Mouse (Mus musculus): ENCODE data around the gene Gpn2. TPM values are rescaled to one million over a fixed set of nuclear protein-coding genes. Genes with fewer than 3 reads are reported as not detected.

The Gpn2 gene
- polyA plus RNA-seq, 1 experiment from 2014 or later, result 16.1 TPM

- WGBS, result 59% methylated on average over 9 of the region's 9 CpGs
- TF ChIP-seq CTCF (IDR thresholded peaks at IDR 0.05; ENCODE audit: low read depth), result no peak
- ATAC-seq, result no peak
Measured at GRCm38 (mm10) chr4:133605330-133605729, 21.2 kb downstream of the Gpn2 start.

GRCm38 (mm10) chr4:133607284-133607683 is 23.1 kb downstream of the Gpn2 start:
- peak; percentile 61 for ATAC-seq
- Histone ChIP-seq H3K36me3 (ENCODE audit: control insufficient read depth, insufficient read depth) (peaks cover 34% of the 10 kb centered on the region; the same call in 1 of the 2 replicates), H3K9ac (ENCODE audit: low read depth, low read length) (peak overlapping the region; percentile 22; the same call in 1 of the 2 replicates), H3K4me3 (ENCODE audit: low read depth, low read length) (no peak overlapping the region), H3K4me1 (replicated peaks; ENCODE audit: control insufficient read depth, insufficient read depth, low read length) (no peaks in the 10 kb centered on the region), H3K27me3 (replicated peaks; ENCODE audit: control insufficient read depth, insufficient read depth, low read length) (no peaks in the 10 kb centered on the region), H3K4me2 (replicated peaks; ENCODE audit: low read depth) (no peak overlapping the region), H3K9me3 (ENCODE audit: control insufficient read depth) (no peaks in the 10 kb centered on the region), H3K27ac (ENCODE audit: low read depth, low read length) (no peak overlapping the region)
- 49% methylated on average over 10 of the region's 10 CpGs for WGBS
- no peak for TF ChIP-seq CTCF (IDR thresholded peaks at IDR 0.05; ENCODE audit: low read depth)

More at GRCm38 (mm10) chr4:133605330-133605729, 21.2 kb downstream of the Gpn2 start:
- H3K4me2 ChIP-seq (replicated peaks; ENCODE audit: low read depth), result no peak overlapping the region
- no peak overlapping the region for H3K27ac ChIP-seq (ENCODE audit: low read depth, low read length)
- no peaks in the 10 kb centered on the region for H3K4me1 ChIP-seq (replicated peaks; ENCODE audit: control insufficient read depth, insufficient read depth, low read length)
- no peak overlapping the region for H3K4me3 ChIP-seq (ENCODE audit: low read depth, low read length)
- H3K9ac ChIP-seq (ENCODE audit: low read depth, low read length), result no peak overlapping the region
- peaks cover 27% of the 10 kb centered on the region; the same call in 1 of the 2 replicates for H3K36me3 ChIP-seq (ENCODE audit: control insufficient read depth, insufficient read depth)
- H3K27me3 ChIP-seq (replicated peaks; ENCODE audit: control insufficient read depth, insufficient read depth, low read length), result no peaks in the 10 kb centered on the region
- no peaks in the 10 kb centered on the region for H3K9me3 ChIP-seq (ENCODE audit: control insufficient read depth)

GRCm38 (mm10) chr4:133609719-133610118 is 25.6 kb downstream of the Gpn2 start:
- 12% methylated on average over 6 of the region's 6 CpGs for WGBS
- Histone ChIP-seq H3K27ac (ENCODE audit: low read depth, low read length) (no peak overlapping the region), H3K4me3 (ENCODE audit: low read depth, low read length) (no peak overlapping the region)

DNA sequence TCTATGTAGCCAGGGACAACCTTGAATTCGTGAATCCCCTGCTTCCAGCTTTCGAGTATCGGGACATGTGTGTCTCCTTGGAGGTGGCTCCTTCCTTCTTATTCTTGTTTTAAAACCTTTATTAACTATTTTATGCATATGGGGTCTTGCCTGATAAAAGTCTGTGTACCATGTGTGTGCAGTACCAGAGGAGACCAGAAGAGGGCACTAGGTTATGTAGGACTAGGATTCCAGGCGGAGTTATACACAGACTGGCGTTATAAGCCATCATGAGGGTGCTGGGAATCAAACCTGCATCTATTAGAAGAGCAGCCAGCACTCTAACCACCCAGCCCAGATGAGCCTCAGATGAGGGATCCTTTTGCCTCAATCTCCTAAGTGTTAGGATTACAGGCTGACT is 27.7 kb downstream of the Gpn2 start:
- H3K36me3 ChIP-seq (ENCODE audit: control insufficient read depth, insufficient read depth), result peaks cover 37% of the 10 kb centered on the region; the same call in 1 of the 2 replicates
- ATAC-seq, result no peak
- H3K4me2 ChIP-seq (replicated peaks; ENCODE audit: low read depth), result no peak overlapping the region
- no peak overlapping the region for H3K9ac ChIP-seq (ENCODE audit: low read depth, low read length)
- no peak overlapping the region for H3K4me3 ChIP-seq (ENCODE audit: low read depth, low read length)
- no peaks in the 10 kb centered on the region for H3K4me1 ChIP-seq (replicated peaks; ENCODE audit: control insufficient read depth, insufficient read depth, low read length)
- H3K9me3 ChIP-seq (ENCODE audit: control insufficient read depth), result no peaks in the 10 kb centered on the region
- no peak overlapping the region for H3K27ac ChIP-seq (ENCODE audit: low read depth, low read length)
- no peaks in the 10 kb centered on the region for H3K27me3 ChIP-seq (replicated peaks; ENCODE audit: control insufficient read depth, insufficient read depth, low read length)
- peak; percentile 53 for TF ChIP-seq CTCF (IDR thresholded peaks at IDR 0.05; ENCODE audit: low read depth)
- 96% methylated on average over 5 of the region's 5 CpGs for WGBS

More at GRCm38 (mm10) chr4:133609719-133610118, 25.6 kb downstream of the Gpn2 start:
- no peaks in the 10 kb centered on the region for H3K27me3 ChIP-seq (replicated peaks; ENCODE audit: control insufficient read depth, insufficient read depth, low read length)
- H3K9me3 ChIP-seq (ENCODE audit: control insufficient read depth), result no peaks in the 10 kb centered on the region
- H3K4me2 ChIP-seq (replicated peaks; ENCODE audit: low read depth), result no peak overlapping the region
- no peaks in the 10 kb centered on the region for H3K4me1 ChIP-seq (replicated peaks; ENCODE audit: control insufficient read depth, insufficient read depth, low read length)
- ATAC-seq, result 0 out of 2 replicates have a peak, but pooled peaks have one; percentile 39
- TF ChIP-seq CTCF (IDR thresholded peaks at IDR 0.05; ENCODE audit: low read depth), result peak; percentile 95
- H3K9ac ChIP-seq (ENCODE audit: low read depth, low read length), result no peak overlapping the region
- H3K36me3 ChIP-seq (ENCODE audit: control insufficient read depth, insufficient read depth), result peaks cover 45% of the 10 kb centered on the region; the same call in 1 of the 2 replicates

DNA sequence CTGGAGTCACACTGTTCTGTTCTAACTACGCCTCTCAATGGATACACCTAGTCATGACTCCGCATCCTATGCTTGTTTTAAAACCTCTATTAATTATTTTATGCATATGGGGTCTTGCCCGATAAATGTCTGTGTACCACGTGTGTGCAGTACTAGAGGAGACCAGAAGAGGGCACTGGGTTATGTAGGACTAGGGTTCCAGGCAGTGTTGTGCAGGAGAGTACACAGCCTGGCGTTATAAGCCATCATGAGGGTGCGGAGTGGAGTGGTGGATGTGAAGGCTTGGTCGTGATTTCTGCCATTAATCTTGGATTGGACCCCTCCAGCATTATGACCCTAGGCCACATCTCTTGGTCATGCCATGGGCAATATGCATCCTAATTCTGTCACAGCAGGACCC is 28.3 kb downstream of the Gpn2 start:
- no peaks in the 10 kb centered on the region for H3K27me3 ChIP-seq (replicated peaks; ENCODE audit: control insufficient read depth, insufficient read depth, low read length)
- H3K27ac ChIP-seq (ENCODE audit: low read depth, low read length), result no peak overlapping the region
- no peak overlapping the region for H3K4me2 ChIP-seq (replicated peaks; ENCODE audit: low read depth)
- H3K9ac ChIP-seq (ENCODE audit: low read depth, low read length), result no peak overlapping the region
- H3K4me1 ChIP-seq (replicated peaks; ENCODE audit: control insufficient read depth, insufficient read depth, low read length), result no peaks in the 10 kb centered on the region
- no peaks in the 10 kb centered on the region for H3K9me3 ChIP-seq (ENCODE audit: control insufficient read depth)
- ATAC-seq, result no peak
- 98% methylated on average over 7 of the region's 7 CpGs for WGBS
- H3K36me3 ChIP-seq (ENCODE audit: control insufficient read depth, insufficient read depth), result peaks cover 32% of the 10 kb centered on the region; the same call in 1 of the 2 replicates
- no peak overlapping the region for H3K4me3 ChIP-seq (ENCODE audit: low read depth, low read length)
- TF ChIP-seq CTCF (IDR thresholded peaks at IDR 0.05; ENCODE audit: low read depth), result 0 out of 2 replicates have a peak, but pooled peaks have one; percentile 18

- no peak overlapping the region for H3K9ac ChIP-seq (ENCODE audit: low read depth, low read length)
- TF ChIP-seq CTCF (IDR thresholded peaks at IDR 0.05; ENCODE audit: low read depth), result no peak
- no peak for ATAC-seq
- H3K4me1 ChIP-seq (replicated peaks; ENCODE audit: control insufficient read depth, insufficient read depth, low read length), result no peaks in the 10 kb centered on the region
- no peaks in the 10 kb centered on the region for H3K9me3 ChIP-seq (ENCODE audit: control insufficient read depth)
- no peak overlapping the region for H3K27ac ChIP-seq (ENCODE audit: low read depth, low read length)
- no peak overlapping the region for H3K4me3 ChIP-seq (ENCODE audit: low read depth, low read length)
- WGBS, result 94% methylated on average over 8 of the region's 8 CpGs
- H3K4me2 ChIP-seq (replicated peaks; ENCODE audit: low read depth), result no peak overlapping the region
- peaks cover 32% of the 10 kb centered on the region; the same call in 1 of the 2 replicates for H3K36me3 ChIP-seq (ENCODE audit: control insufficient read depth, insufficient read depth)
- H3K27me3 ChIP-seq (replicated peaks; ENCODE audit: control insufficient read depth, insufficient read depth, low read length), result no peaks in the 10 kb centered on the region
Measured at GRCm38 (mm10) chr4:133613026-133613425, 28.9 kb downstream of the Gpn2 start.

Measured in intestine, postnatal 0 days (tissue).